Mouse (Mus musculus): ENCODE results near the gene Grap. TPM values are rescaled to one million over a fixed set of nuclear protein-coding genes. Genes with fewer than 3 reads are reported as not detected.

The Grap gene
- total RNA-seq, 2 experiments from 2014 or later, result 4.8 to 6.1 TPM

GRCm38 (mm10) chr11:61677709-61678108, 24.6 kb downstream of the Grap start:
- no peak for DNase-seq (ENCODE audit: extremely low spot score in 1 of 2, low spot score in 1 of 2)

GRCm38 (mm10) chr11:61679091-61679866, 26.2 kb downstream of the Grap start:
- DNase-seq (ENCODE audit: extremely low spot score in 1 of 2, low spot score in 1 of 2), result no peak

GRCm38 (mm10) chr11:61683907-61684731, 31.1 kb downstream of the Grap start, which contains the start of gene Fam83g:
Gene Fam83g, plus strand, starts transcription at chr11:61684091.
- DNase-seq (ENCODE audit: extremely low spot score in 1 of 2, low spot score in 1 of 2), result no peak

- no peak for DNase-seq (ENCODE audit: extremely low spot score in 1 of 2, low spot score in 1 of 2)
Measured at GRCm38 (mm10) chr11:61685119-61685725, 32.2 kb downstream of the Grap start.

- DNase-seq (ENCODE audit: extremely low spot score in 1 of 2, low spot score in 1 of 2), result no peak
Measured at GRCm38 (mm10) chr11:61686141-61686540, 33.1 kb downstream of the Grap start.

- DNase-seq (ENCODE audit: extremely low spot score in 1 of 2, low spot score in 1 of 2), result no peak
Measured at GRCm38 (mm10) chr11:61686906-61687453, 33.9 kb downstream of the Grap start.

GRCm38 (mm10) chr11:61687595-61687994, 34.5 kb downstream of the Grap start:
- DNase-seq (ENCODE audit: extremely low spot score in 1 of 2, low spot score in 1 of 2), result no peak

- no peak for DNase-seq (ENCODE audit: extremely low spot score in 1 of 2, low spot score in 1 of 2)
Measured at GRCm38 (mm10) chr11:61692996-61693395, 39.9 kb downstream of the Grap start.

- DNase-seq (ENCODE audit: extremely low spot score in 1 of 2, low spot score in 1 of 2), result no peak
Measured at GRCm38 (mm10) chr11:61698852-61699251, 45.8 kb downstream of the Grap start.

GRCm38 (mm10) chr11:61699460-61699859, 46.4 kb downstream of the Grap start:
- DNase-seq (ENCODE audit: extremely low spot score in 1 of 2, low spot score in 1 of 2), result no peak

- DNase-seq (ENCODE audit: extremely low spot score in 1 of 2, low spot score in 1 of 2), result no peak
Measured at GRCm38 (mm10) chr11:61699933-61700332, 46.9 kb downstream of the Grap start.

GRCm38 (mm10) chr11:61701696-61702095, 48.6 kb downstream of the Grap start:
- DNase-seq (ENCODE audit: extremely low spot score in 1 of 2, low spot score in 1 of 2), result no peak

- no peak for DNase-seq (ENCODE audit: extremely low spot score in 1 of 2, low spot score in 1 of 2)
Measured at GRCm38 (mm10) chr11:61702494-61702893, 49.4 kb downstream of the Grap start.

GRCm38 (mm10) chr11:61705581-61705980, 52.5 kb downstream of the Grap start:
- DNase-seq (ENCODE audit: extremely low spot score in 1 of 2, low spot score in 1 of 2), result no peak

GRCm38 (mm10) chr11:61706232-61706631, 53.2 kb downstream of the Grap start:
- no peak for DNase-seq (ENCODE audit: extremely low spot score in 1 of 2, low spot score in 1 of 2)

GRCm38 (mm10) chr11:61708928-61709327, 55.9 kb downstream of the Grap start:
- DNase-seq (ENCODE audit: extremely low spot score in 1 of 2, low spot score in 1 of 2), result no peak

- no peak for DNase-seq (ENCODE audit: extremely low spot score in 1 of 2, low spot score in 1 of 2)
Measured at GRCm38 (mm10) chr11:61713157-61713855, 60.2 kb downstream of the Grap start.

- peak; percentile 50 to 63 for DNase-seq (ENCODE audit: extremely low spot score in 1 of 2, low spot score in 1 of 2)
Measured at GRCm38 (mm10) chr11:61714346-61715117, 61.5 kb downstream of the Grap start.

- peak in 1 of 2 experiments; percentile 14 for DNase-seq (ENCODE audit: extremely low spot score in 1 of 2, low spot score in 1 of 2)
Measured at GRCm38 (mm10) chr11:61715130-61715529, 62.1 kb downstream of the Grap start.
